Mouse (Mus musculus) inflammation-experienced regulatory T-cells, adult 6 months (primary cell): ENCODE data around the gene 4930452B06Rik. TPM values are rescaled to one million over a fixed set of nuclear protein-coding genes. Genes with fewer than 3 reads are reported as not detected.

Source experiments
- ATAC-seq: one replicate; pipeline ENCODE4 v1.8.0; 2017
- polyA plus RNA-seq, 3 experiments: library from polyadenylated mRNA; unstranded; fragments of 100-300 nt; shearing (Covaris generic); gene quantifications; one replicate each; pipeline ENCODE4 v1.2.1; 2017

Gene 4930452B06Rik
- polyA plus RNA-seq, 3 experiments from 2014 or later = 0.24 to 0.26 TPM; not detected in 1

GRCm38 (mm10) chr14:8449299-8449698 lies 216.7 kb downstream of the 4930452B06Rik start:
- ATAC-seq = no peak

- ATAC-seq = no peak
These were observed 218.7 kb downstream of the 4930452B06Rik start for GRCm38 (mm10) chr14:8447352-8447751.

GRCm38 (mm10) chr14:8444363-8444762 lies 221.7 kb downstream of the 4930452B06Rik start:
- no peak for ATAC-seq

GRCm38 (mm10) chr14:8442691-8443090 lies 223.3 kb downstream of the 4930452B06Rik start:
- ATAC-seq = no peak

- no peak for ATAC-seq
These were observed 224.4 kb downstream of the 4930452B06Rik start for GRCm38 (mm10) chr14:8441623-8442022.

- ATAC-seq = no peak
These were observed 235.3 kb downstream of the 4930452B06Rik start for GRCm38 (mm10) chr14:8430611-8431230.

GRCm38 (mm10) chr14:8429767-8430166 lies 236.3 kb downstream of the 4930452B06Rik start:
- no peak for ATAC-seq

- ATAC-seq = no peak
These were observed 243.2 kb downstream of the 4930452B06Rik start for GRCm38 (mm10) chr14:8422833-8423232.

GRCm38 (mm10) chr14:8421199-8421787 lies 244.7 kb downstream of the 4930452B06Rik start:
- ATAC-seq = no peak

GRCm38 (mm10) chr14:8418610-8419009 lies 247.4 kb downstream of the 4930452B06Rik start:
- ATAC-seq = no peak

GRCm38 (mm10) chr14:8405946-8406345 lies 260.1 kb downstream of the 4930452B06Rik start:
- ATAC-seq = no peak

GRCm38 (mm10) chr14:8403310-8403709 lies 262.7 kb downstream of the 4930452B06Rik start:
- no peak for ATAC-seq

- no peak for ATAC-seq
These were observed 267.5 kb downstream of the 4930452B06Rik start for GRCm38 (mm10) chr14:8398507-8398906.

GRCm38 (mm10) chr14:8395690-8396287 lies 270.3 kb downstream of the 4930452B06Rik start:
- ATAC-seq = no peak

GRCm38 (mm10) chr14:8392181-8392825 lies 273.7 kb downstream of the 4930452B06Rik start:
- no peak for ATAC-seq
